Mouse (Mus musculus) ovary, postnatal 10 days (tissue): ENCODE measurements around the gene Fgf5.

Source experiments
- DNase-seq: peaks from one replicate; pipeline ENCODE4 v3.0.0; 2022; ENCODE audit warnings: low spot score

Gene Fgf5

GRCm38 (mm10) chr5:98305673-98306072, 51.7 kb downstream of the Fgf5 start:
- no peak for DNase-seq

- DNase-seq: no peak
Measured at GRCm38 (mm10) chr5:98306528-98306927, 52.5 kb downstream of the Fgf5 start.

GRCm38 (mm10) chr5:98326625-98327024, 72.6 kb downstream of the Fgf5 start:
- no peak for DNase-seq
